Mouse (Mus musculus): Measurements from ENCODE around the gene Ndufa8.

DNA sequence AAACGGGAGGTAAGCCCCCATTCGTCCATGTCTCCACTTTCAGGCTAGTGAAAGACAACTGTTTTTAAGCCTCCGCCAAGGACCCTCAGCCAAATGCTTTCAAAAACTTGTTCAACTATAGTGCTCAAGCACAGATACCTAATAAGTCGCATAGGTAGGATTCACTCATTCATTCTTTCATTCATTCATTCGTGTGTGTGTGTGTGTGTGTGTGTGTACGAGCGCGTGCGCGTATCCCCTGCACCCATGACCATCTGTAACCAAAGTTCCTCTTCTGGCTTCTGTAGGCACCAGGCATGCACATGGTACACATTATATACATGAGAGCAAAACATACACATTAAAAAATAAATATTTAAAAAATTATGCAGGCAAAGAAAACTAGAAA is 355 bp upstream of the Ndufa8 start:
- no peak for TF ChIP-seq CTCF (IDR thresholded peaks at IDR 0.05; ENCODE audit: control insufficient read depth, insufficient read depth, insufficient read length)
- no peak for TF ChIP-seq MYOD1 (IDR thresholded peaks at IDR 0.05; ENCODE audit: control insufficient read depth, insufficient read length, low read depth)
- TF ChIP-seq CEBPB (IDR thresholded peaks at IDR 0.05; ENCODE audit: low read depth) = no peak
- no peak for TF ChIP-seq USF1 (IDR thresholded peaks at IDR 0.05; ENCODE audit: low read depth)
- no peak for TF ChIP-seq FOSL1 (IDR thresholded peaks at IDR 0.05; ENCODE audit: insufficient read depth, low read length, poor library complexity, severe bottlenecking)
- no peak for TF ChIP-seq MAX (IDR thresholded peaks at IDR 0.05)
- no peak for TF ChIP-seq MYOG (IDR thresholded peaks at IDR 0.05; ENCODE audit: control insufficient read depth, extremely low read depth, insufficient read length)

Data from C2C12 (cell line).